Mouse (Mus musculus) granulocyte monocyte progenitor cell, adult 5-6 weeks (primary cell): ENCODE results near the gene Edf1. TPM values are rescaled to one million over a fixed set of nuclear protein-coding genes. Genes with fewer than 3 reads are reported as not detected.
A peak's percentile ranks its signal among the peaks of the same experiment; 100 is the strongest.

Source experiments
- ATAC-seq: replicated peaks from 2 replicates; pipeline ENCODE4 v1.8.0; 2016; ENCODE audit warnings: mild to moderate bottlenecking, moderate TSS enrichment, inconsistent platforms; ENCODE audit not compliant: poor library complexity, severe bottlenecking
- total RNA-seq, 2 experiments: library from RNA; stranded (forward) in 1 of 2; stranded (reverse) in 1 of 2; fragments of 200-712, 200-1000 nt in 1 of 2; fragments of >200 nt in 1 of 2; fragmentation: Nextera tagmentation in 1 of 2; gene quantifications; 2 replicates each; pipeline ENCODE4 v1.2.3; 2014 to 2017

The Edf1 gene
- total RNA-seq, 2 experiments from 2014 or later = 107 to 134 TPM

- ATAC-seq = no peak
Measured at GRCm38 (mm10) chr2:25558774-25559173, 1.1 kb downstream of the Edf1 start.

- ATAC-seq = no peak
Measured at GRCm38 (mm10) chr2:25560551-25560950, 2.9 kb downstream of the Edf1 start.

DNA sequence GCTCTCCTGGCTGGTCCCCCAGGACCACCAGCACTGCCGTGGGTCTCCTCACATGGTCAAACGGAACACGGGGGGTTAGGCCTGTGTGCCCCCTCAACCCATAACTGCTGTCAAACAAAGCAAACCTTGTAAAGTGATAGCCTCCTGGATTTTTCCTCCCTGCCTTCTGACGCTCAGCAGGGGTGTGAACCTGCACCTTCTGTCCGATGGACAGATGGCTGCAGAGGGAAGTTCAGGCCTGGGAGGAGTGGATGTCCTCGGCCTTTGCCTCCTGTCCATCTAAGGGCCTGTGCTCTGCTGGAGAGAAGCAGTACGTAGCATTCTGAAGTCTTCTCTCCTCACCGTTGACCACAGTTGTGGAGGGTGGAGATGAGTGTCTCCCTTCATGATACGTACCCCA lies 4.3 kb downstream of the Edf1 start:
- ATAC-seq = no peak

DNA sequence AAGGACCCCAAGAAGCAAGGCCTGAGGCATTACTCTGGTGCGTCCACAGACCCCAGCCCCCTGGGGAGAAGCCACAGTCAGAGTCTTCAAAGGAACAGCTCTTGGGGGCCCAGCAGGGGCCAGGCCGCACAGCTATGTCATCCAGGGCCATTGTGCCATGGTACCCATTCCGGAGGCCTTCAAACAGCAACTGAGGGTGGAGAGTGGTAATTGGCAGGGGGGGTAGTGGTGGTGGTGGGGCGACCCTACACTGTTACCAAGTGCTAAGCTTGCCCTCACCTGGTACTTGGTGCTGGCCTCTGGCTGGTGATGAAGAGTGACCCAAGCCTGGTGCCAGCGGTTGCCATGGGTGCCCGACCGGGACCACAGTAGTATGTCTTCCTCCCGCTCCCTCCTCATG lies 8.1 kb downstream of the Edf1 start:
- no peak for ATAC-seq

- ATAC-seq = no peak
Measured at GRCm38 (mm10) chr2:25566558-25566957, 8.9 kb downstream of the Edf1 start.

- ATAC-seq = no peak
Measured at GRCm38 (mm10) chr2:25568473-25569019, 10.9 kb downstream of the Edf1 start.

DNA sequence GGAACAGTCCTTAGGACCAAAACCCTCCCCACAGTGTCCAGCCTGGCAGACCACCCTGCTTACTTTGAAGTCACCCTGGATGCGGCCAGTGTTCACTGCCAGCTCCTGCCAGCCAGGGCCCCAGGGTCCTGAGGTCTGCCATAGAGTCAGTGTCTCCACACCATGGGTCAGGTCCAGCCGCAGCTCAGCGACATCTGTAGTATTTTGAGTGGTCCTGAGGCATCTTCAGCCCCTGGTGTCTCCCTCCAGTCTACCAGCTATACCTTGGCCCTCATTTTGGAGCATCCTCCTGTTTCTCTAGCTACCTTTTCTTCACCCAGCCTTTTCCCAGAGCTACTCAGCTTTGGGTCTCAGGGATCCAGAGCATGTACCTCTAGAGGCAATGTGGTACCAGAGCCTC lies 11.7 kb downstream of the Edf1 start:
- ATAC-seq = no peak

DNA sequence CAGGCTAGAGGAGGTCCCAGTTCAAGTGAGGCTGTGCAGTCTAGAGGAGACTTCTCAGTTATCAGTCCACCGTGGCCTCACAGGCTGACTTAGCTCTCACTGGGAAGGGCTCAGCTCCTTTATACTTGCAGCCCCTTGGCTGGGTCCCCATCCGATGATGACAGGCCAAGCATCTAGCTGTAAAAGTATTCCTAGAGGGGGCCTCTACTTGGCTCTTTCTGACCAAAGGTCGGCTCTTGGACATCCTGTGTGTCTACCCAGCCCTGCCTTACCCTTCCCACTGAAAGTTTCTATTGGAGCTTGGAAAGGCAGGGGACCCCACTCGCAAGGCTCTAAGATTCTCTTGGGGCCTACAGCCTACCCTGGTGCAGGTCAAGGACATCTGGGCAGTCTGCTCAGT lies 13.6 kb downstream of the Edf1 start:
- no peak for ATAC-seq

GRCm38 (mm10) chr2:25573068-25573467 lies 15.4 kb downstream of the Edf1 start:
- ATAC-seq = no peak

- no peak for ATAC-seq
Measured at GRCm38 (mm10) chr2:25574136-25574535, 16.5 kb downstream of the Edf1 start.

- peak; percentile 80 for ATAC-seq
Measured at GRCm38 (mm10) chr2:25574579-25575431, 17.2 kb downstream of the Edf1 start, which contains the start of the genes Mamdc4 and Phpt1. TSS of gene Mamdc4 (minus strand) at chr2:25574845. TSS of gene Phpt1 (minus strand) at chr2:25575224.

GRCm38 (mm10) chr2:25575432-25576027 lies 17.9 kb downstream of the Edf1 start:
- ATAC-seq = peak; percentile 43

GRCm38 (mm10) chr2:25576028-25576850 lies 18.6 kb downstream of the Edf1 start:
- ATAC-seq = no peak

DNA sequence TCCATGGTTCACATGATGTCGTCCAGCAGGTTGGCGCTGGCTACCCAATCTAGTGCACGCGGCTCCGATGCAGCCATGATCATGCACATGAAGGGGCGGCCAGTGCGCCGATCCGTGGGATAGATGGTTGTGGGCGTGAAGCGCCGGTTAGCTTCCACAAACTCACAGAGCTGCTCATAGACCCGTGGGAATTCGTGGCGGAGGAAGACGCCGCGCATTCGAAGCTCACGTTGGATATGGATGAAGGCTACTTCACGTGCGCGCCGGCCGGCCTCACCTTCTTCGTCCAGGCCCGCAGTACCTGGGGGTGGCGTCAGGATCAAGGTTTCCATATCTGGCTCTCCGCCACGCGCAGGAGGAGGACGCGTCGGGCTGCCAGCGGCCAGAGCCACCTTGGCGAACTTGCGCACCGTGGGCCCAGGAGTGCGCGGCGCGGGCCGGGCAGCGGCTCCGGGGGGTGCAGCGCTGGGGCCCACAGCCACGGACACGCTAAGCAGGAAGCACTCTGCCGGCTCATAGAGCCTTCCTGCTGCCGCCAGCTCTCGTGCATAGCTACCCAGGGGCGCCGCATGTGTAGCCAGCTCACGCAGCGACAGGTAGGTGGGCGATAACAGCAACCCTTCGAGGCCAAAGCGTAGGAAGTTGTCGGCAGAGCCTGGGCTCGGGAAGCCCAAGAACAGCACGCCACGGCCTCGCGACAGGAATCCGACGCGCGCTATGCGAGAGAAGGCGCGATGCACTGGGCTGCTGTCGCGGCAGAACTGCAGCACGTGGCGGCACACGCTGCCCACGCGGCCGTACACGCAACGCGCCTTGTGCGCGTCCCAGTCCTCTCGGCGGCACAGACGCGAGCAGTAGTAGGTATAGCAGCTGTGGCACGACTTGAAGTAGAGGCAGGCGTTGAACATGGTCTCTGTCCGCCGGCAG lies 19.6 kb downstream of the Edf1 start:
- ATAC-seq = no peak

DNA sequence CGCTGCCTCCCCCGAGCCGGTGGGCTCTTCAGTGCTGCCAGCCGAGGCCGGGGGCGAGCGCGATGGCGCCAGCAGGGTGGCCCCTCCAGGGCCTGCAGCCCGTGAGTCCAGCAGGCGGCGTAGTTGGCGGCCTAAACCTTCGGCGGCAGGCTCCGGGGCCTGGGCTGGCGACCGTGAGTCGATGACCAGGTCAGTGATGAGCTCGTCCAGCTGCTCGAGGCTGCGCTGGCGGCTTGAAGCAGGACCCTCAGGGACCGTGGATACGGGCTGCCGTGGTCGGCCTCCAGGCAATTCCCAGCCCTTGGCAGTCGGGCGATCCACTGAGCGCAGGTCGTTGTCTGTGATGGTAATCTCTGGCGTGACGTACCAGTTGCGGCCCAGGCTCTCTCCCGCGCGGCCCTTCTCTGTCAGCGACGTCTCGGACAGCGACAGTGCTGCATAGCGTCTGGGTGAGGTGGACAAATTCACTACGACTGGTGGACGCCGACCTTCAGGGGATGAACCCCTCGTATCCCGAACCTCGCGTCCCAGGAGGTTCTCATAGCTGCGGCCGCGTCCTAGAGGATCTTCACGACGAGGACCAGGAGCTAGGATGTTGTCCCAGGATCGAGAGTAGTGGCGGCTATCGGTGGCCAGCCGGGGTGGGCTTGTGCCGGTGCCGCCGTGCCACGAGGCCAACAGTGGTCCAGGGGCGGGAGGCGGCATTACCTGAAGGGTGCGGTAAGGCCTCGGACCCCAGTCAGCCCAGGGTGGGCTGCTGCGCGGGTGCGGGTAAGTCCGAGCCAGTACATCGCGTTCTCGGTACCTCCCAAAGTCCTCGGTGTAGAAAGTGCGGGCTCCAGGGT lies 20.5 kb downstream of the Edf1 start:
- ATAC-seq = no peak

- ATAC-seq = no peak
Measured at GRCm38 (mm10) chr2:25578796-25579736, 21.4 kb downstream of the Edf1 start.

- no peak for ATAC-seq
Measured at GRCm38 (mm10) chr2:25579737-25580460, 22.3 kb downstream of the Edf1 start.
